Mouse (Mus musculus) urinary bladder, postnatal 4 days (tissue): Measurements from ENCODE around the gene Rnf114.

Experiments used
- DNase-seq, 2 experiments: peaks; one replicate each; pipeline ENCODE4 v3.0.0; 2021 to 2022; ENCODE audit warnings: low spot score in 2 of 2

The Rnf114 gene

GRCm38 (mm10) chr2:167539536-167540476 lies 47.4 kb downstream of the Rnf114 start:
- DNase-seq, result peak in 1 of 2 experiments; percentile 58

DNA sequence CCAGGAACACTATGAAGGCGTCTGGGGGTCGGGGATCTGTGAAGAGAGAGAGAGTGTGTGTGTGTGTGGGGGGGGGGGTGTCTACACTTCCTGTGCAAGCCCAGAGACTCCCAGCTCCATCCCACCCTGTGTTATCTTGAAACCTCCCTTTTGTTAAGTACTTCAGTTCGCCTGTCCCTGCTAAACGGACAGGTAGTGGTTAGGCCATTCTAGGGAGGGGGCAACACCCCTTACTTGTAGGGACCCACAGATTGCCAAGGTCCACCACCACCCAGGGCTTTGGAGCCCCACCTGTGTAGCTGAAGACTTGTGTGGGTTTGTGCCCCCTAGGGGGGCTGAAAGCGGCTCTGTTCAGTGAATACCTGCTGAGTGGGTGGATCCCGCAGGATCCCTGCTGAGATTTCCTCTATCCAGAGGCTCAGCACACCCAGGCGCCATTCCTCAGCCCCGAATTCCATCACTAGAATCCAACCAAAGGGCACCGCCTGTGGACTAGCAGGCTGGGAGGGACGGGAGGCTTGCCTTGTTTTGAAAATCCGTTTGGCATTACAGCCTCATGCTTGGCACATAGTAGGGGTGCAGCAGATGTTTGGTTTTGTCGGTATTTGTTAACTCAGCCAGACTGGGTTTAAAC lies 48.1 kb downstream of the Rnf114 start:
- DNase-seq, result peak in 1 of 2 experiments; percentile 57

DNA sequence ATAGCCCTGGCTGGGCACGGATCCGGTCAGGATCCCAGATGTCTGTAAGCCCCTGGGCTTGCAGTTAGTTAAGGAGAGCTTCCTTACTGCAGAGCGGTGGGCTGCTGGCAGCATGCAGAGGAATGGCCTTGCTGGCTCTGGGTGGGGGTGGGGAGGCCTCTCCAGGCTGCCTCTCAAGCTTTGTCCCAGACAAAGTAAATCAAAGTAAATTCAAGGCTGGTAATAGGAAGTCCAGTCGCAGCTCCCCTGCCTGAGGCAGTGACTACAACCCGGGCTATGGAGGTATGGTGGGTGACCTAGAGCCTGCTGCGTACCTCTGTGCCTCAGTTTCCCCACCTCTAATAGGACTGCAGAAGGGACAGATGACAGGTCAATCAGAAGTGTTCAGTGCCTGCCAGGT lies 48.9 kb downstream of the Rnf114 start:
- no peak for DNase-seq

GRCm38 (mm10) chr2:167541761-167542160 lies 49.3 kb downstream of the Rnf114 start:
- DNase-seq, result peak in 1 of 2 experiments; percentile 58

DNA sequence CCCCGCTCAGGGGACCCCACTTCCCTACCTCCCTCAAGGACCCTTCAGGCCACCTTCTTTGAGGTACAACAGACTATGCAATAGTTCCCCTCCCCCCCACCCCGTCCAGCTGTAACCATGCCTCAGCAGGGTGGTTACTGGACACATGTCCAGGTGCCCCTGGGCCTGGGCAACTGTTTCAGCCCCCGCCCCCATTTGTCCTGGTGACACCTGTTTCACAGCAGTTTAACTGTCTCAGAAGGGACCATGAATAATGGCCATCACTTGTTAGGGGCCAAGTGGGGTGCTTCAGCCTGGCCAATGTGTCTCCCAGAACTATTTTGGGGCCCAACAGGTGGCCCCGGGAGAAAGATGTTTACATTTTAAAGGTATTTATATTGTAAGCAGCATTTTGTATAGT lies 49.9 kb downstream of the Rnf114 start:
- no peak for DNase-seq

DNA sequence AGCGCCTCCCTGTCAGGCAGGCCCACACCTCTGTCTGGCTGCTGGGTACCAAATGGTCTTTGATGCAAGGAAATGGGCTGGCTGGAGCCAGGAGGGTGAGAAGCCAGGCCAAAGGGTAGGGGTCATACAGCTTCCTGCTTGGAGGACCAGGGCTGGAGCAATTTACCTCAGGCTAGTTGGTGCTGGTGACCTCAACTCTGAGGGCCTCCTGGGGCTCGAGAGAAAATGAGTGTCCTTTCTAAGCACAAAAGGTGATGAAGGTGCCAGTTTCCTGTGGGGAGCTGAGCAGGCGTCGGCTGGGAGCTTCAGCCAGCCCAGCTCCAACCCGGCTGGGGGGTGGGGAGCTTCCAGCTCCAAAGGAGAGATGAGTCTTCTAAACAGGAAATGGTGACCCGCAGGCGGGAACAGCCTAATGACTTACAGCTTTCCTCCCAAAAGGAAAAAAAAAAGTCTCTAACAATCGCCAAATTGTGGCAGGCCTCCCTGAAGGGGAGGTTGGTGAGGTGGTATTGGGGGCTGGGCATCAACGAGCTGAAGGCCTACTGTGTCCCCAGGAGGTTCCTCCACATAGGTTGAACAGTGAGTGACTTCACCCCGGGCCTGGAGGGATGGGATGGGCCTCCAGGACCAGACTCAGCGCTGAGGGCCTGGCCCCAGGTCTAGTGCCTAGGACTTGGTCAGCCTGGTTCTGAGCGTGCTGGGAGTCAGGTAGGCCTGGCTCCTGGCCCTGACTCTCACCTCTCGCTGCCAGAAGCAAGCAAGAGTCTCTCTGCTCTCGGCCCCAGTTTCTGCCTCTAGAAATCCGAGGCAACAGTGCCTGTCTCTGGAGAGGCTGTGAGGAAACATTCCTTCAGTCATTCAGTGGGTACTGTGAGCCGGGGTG lies 50.9 kb downstream of the Rnf114 start:
- DNase-seq, result peak; percentile 56 to 60

DNA sequence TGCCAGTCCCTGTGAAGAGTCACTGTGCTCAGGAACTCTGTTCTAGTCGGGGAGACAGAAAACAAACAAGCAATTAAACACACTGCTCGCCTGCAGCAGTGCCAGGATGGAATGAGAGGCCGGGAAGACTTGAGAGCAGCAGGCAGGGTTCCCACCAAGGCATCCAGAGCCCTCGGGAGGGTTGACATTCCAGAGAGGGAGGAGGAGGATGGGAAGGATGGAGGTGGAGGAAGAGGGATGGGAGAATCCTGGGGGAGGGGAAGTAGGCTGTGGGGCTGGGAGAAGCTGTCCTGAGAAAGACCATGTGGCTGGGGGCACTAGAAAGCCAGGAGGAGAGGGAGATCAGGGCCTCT lies 51.5 kb downstream of the Rnf114 start:
- DNase-seq, result peak; percentile 54 to 59

GRCm38 (mm10) chr2:167544456-167544855 lies 52.0 kb downstream of the Rnf114 start:
- DNase-seq, result peak; percentile 44 to 60

- DNase-seq, result peak in 1 of 2 experiments; percentile 59
Measured at GRCm38 (mm10) chr2:167546447-167547195, 54.2 kb downstream of the Rnf114 start.

DNA sequence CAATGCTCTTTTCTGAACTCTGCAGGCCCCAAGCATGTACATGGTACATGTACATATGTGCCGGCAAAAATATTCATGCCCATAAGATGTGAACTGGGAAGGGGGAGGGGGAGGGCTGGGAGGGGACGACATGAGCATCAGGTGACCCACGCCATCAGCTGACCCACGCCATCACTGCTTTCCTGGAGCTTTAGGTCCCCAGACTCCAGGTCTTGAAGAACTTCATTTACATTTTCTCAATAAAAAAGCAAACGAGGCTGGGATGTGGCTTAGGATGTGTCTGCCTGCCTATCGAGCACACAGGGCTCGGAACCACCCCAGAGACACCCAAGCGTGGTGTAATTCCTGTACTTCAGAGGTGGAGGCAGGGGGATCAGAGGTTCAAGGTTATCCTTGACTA lies 55.0 kb downstream of the Rnf114 start:
- no peak for DNase-seq

DNA sequence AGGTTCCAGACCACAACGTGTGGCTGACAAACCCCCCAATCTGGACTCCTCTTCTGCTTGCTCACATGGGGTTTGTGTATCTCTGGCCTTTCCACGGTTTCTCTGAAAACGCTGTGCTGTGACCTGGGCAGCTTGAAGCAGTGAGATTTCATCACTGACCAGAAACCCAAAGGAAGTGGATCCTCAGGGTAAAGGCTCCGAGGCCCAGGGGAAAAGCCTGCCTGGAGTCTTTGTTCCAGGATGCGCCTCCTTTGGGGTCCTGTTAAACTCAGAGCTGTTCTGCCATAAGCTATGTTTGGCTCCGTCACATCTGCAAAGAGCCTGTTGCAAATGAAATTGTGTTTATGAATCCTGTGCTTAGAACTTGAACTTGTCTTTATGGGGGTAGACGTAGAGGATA lies 56.5 kb downstream of the Rnf114 start:
- no peak for DNase-seq

DNA sequence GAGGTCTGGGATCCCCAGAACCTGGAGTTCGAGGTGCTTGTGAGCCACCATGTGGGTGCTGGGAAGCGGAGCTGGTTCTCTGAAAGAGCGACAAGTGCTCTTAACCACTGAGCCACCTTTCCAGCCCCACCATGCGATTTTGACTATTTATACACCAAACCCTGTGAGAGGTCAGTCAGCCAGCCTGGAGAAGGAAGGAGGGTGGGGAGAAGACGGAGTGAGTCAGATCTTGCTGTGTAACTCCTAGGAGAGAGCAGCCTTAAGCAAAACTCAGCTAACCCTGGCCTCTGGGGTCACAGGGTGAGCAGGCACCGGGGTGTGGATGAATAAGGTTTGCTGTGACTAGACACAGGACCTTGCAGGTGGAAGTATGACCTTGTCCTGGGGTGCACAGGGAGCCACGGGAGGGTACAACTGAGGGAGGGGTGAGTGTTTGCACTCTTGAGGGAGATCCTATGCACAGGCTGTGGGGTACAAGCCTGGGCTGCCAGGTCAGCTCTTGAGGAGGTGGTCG lies 58.0 kb downstream of the Rnf114 start:
- no peak for DNase-seq

DNA sequence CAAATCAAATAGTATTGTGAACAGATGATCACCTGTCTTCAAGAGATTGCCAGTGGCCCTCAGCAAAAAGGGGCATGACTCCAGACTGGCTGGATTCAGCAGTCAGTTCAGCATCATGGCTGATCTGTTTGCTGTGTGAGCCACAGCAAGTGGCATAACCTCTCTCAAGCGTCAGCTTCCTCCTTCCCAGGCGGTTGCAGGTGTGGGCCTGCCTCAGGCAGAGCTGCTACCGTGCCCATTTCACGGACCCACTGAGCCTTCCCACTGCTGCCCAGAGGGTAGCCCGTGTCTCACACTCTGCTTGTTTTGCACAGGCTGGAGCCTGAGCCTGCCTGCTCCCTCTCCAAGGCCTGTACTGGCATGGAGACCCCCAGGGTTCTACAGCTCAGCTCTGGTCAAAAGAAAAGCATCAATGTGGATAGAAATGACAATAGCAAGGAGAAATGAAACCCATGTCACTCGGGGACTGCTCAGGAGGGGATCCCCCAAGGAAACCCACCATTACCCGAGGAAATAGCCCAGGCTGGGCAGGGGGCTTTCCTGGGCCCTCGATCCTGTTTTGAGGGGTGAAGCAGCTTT lies 59.0 kb downstream of the Rnf114 start:
- no peak for DNase-seq

DNA sequence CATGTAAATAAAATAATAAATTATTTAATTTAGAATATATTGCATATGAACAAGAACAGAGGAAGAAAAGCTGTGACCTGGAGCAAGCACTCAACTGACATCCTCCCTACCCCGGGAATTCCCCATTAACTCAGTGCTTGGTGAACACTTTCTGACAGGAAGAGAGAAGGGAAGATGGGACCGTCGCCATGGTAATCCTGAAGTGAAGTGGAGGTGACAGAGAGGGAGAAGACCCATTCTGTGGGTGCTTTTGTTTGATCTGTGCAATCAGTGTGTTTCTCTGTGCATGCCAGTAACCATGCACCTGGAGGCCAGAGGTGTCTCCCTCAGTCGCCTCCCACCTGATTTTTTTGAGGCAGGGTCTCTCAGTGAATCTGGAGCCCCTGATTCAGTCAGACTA lies 59.8 kb downstream of the Rnf114 start:
- no peak for DNase-seq

GRCm38 (mm10) chr2:167552927-167553402 lies 60.5 kb downstream of the Rnf114 start:
- no peak for DNase-seq

DNA sequence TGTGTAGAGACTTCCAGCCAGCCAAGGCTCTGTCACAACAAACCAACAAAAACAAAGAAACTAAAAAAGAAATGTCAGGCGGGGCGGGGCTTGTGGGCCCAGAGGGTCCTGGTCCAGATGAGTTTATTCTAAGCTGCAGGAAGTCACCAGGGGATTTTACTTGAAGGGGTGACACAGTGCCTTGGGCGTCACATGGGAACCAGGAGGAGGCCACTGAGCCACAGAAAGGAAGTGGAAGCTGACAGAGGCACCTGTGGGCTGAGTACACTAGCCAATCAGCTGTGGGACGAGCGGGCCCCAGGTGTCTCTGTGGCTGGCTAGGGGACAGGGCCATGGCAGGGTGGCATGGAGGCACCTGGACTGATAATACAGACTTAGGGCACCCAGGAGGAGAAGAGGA lies 63.3 kb downstream of the Rnf114 start:
- DNase-seq, result no peak

- DNase-seq, result no peak
Measured at GRCm38 (mm10) chr2:167559413-167559812, 67.0 kb downstream of the Rnf114 start.

DNA sequence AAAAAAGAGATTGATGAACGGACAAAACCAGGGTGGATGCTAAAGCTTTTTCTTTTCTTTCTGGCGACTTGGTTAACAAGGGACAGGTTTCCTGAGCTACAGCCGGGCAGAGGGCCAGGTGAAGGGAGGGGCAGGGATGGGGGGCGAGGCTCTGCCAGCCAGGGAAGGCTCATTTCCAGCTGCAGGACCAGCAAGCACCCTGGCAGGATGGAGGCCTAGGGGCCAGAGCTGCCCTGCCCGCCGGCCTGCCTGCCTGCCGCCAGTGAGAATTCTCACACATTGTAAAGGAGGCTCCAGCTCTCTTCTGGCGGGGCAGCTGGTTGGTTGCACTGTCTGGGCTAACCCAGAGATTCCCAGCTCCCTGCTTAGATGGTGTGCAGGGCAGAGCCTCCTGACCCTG lies 69.7 kb downstream of the Rnf114 start:
- DNase-seq, result no peak

DNA sequence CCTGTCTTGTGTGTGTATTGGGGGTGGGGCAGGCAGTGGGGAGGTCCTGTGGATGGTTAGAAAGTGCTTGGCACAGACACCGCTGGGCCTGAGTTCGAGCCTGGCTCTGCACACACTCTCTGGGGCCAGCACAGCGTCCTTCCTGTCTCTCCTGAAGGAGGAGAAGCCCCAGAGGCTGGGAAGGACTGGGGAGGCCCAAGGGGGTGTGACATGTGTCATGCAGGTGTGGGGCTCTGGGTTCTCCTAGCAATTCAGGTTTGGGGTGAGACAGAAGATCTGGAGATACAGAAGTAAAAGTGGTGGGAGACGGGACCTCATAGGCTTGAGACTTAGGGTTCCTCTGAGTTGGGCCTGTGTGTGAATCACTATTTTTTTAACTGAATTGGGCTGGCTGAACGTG lies 70.6 kb downstream of the Rnf114 start:
- DNase-seq, result no peak

GRCm38 (mm10) chr2:167563703-167564102 lies 71.3 kb downstream of the Rnf114 start:
- no peak for DNase-seq
